Mouse (Mus musculus): ENCODE measurements around the gene F2rl2. TPM values are rescaled to one million over a fixed set of nuclear protein-coding genes. Genes with fewer than 3 reads are reported as not detected.

Gene F2rl2
- total and polyA plus RNA-seq, 3 experiments = 0.04 TPM; not detected in 2

DNA sequence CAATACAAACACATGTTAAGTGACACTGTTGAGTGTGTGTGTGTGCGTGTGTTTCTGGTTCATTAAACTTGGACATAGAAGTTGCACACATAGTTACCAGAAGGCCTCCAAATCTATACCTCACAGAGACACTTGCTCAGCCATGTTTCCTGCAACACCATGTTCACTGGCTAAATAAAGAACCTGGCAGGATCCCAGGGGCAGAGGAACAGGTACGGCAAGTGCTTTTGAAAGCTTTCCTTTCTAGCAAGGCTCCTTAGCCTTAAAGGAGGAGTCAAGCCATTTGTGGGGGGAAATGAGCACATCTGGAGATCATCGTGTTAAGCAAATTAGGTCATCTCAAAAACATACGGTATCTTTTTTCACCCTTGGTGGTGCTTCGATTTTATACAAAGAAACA lies 6.7 kb downstream of the F2rl2 start:
- no peak overlapping the region for H3K27ac ChIP-seq (ENCODE audit: control insufficient read depth, low read depth, low read length)
- no peak overlapping the region for H3K4me3 ChIP-seq (ENCODE audit: control insufficient read depth in 1 of 2, insufficient read depth in 1 of 2, low read depth in 2 of 2, low read length in 2 of 2)
- no peaks in the 10 kb centered on the region for H3K9me3 ChIP-seq (replicated peaks; ENCODE audit: insufficient read depth, low read length)
- H3K9ac ChIP-seq (ENCODE audit: control insufficient read depth, low read depth, low read length, poor library complexity, severe bottlenecking) = no peak overlapping the region
- H3K27me3 ChIP-seq (ENCODE audit: control insufficient read depth in 1 of 2, insufficient read depth in 2 of 2, low read length in 2 of 2) = no peaks in the 10 kb centered on the region
- no peaks in the 10 kb centered on the region for H3K79me2 ChIP-seq (ENCODE audit: control insufficient read depth, insufficient read depth, low read length, poor library complexity)
- H3K4me1 ChIP-seq (ENCODE audit: control insufficient read depth in 1 of 2, insufficient read depth in 2 of 2, low read length in 2 of 2) = no peaks in the 10 kb centered on the region
- no peaks in the 10 kb centered on the region for H3K36me3 ChIP-seq (ENCODE audit: control insufficient read depth in 1 of 2, insufficient read depth in 2 of 2, low read length in 2 of 2)
- DNase-seq (ENCODE audit: low read depth, low spot score) = no peak
- TF ChIP-seq EP300 (IDR thresholded peaks at IDR 0.05; ENCODE audit: low read depth in 1 of 2, low read length in 2 of 2) (no peak), SMC3 (IDR thresholded peaks at IDR 0.05; ENCODE audit: low read depth, low read length) (no peak), MEF2A (IDR thresholded peaks at IDR 0.05; ENCODE audit: extremely low read depth, insufficient replicate concordance, low read depth, low read length, poor library complexity, severe bottlenecking) (no peak), JUND (IDR thresholded peaks at IDR 0.05; ENCODE audit: low read depth, low read length) (no peak), UBTF (IDR thresholded peaks at IDR 0.05; ENCODE audit: borderline replicate concordance, insufficient read depth, low read depth, low read length) (no peak), MAZ (IDR thresholded peaks at IDR 0.05; ENCODE audit: low read depth, low read length) (no peak), ZMIZ1 (IDR thresholded peaks at IDR 0.05; ENCODE audit: low read depth, low read length) (no peak), ETS1 (IDR thresholded peaks at IDR 0.05; ENCODE audit: low read depth, low read length) (no peak), RAD21 (IDR thresholded peaks at IDR 0.05; ENCODE audit: low read depth, low read length) (no peak), BHLHE40 (IDR thresholded peaks at IDR 0.05; ENCODE audit: borderline replicate concordance, low read depth, low read length) (no peak), RCOR1 (IDR thresholded peaks at IDR 0.05; ENCODE audit: low read depth, low read length) (no peak), MYB (IDR thresholded peaks at IDR 0.05; ENCODE audit: low read depth, low read length) (no peak), TBP (IDR thresholded peaks at IDR 0.05; ENCODE audit: low read depth, low read length) (no peak), CTCF (IDR thresholded peaks at IDR 0.05 in 2 of 3, conservative IDR thresholded peaks at IDR 0.05 in 1 of 3; ENCODE audit: control insufficient read depth in 1 of 3, insufficient read depth in 1 of 3, low read depth in 2 of 3, low read length in 3 of 3, poor library complexity in 1 of 3, severe bottlenecking in 1 of 3) (no peak), POLR2AphosphoS2 (IDR thresholded peaks at IDR 0.05; ENCODE audit: low read length) (no peak), MYC (IDR thresholded peaks at IDR 0.05; ENCODE audit: low read depth, low read length) (no peak)

DNA sequence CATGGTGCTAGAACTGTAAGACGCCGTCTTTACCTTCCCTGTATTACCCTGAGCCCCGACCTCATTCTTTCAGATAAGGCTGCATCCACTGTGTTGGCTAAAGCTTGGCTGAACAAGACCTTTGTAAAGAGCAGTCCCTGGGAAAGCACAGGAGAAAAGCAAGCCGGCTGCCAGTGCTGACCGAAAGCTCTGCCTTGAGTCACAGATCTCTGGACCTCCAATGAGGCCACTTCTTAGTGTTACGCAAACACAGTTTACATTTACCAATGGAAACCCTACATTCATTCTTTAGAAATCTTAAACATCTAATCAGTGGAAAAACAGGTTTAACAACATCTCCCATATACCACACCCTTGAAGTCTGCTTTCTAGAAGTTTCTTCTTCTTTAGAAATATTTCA lies 8.9 kb downstream of the F2rl2 start:
- Histone ChIP-seq H3K27ac (ENCODE audit: control insufficient read depth, low read depth, low read length) (no peak overlapping the region), H3K36me3 (ENCODE audit: control insufficient read depth in 1 of 2, insufficient read depth in 2 of 2, low read length in 2 of 2) (no peaks in the 10 kb centered on the region), H3K4me1 (ENCODE audit: control insufficient read depth in 1 of 2, insufficient read depth in 2 of 2, low read length in 2 of 2) (no peaks in the 10 kb centered on the region), H3K27me3 (ENCODE audit: control insufficient read depth in 1 of 2, insufficient read depth in 2 of 2, low read length in 2 of 2) (no peaks in the 10 kb centered on the region), H3K9ac (ENCODE audit: control insufficient read depth, low read depth, low read length, poor library complexity, severe bottlenecking) (no peak overlapping the region), H3K4me3 (ENCODE audit: control insufficient read depth in 1 of 2, insufficient read depth in 1 of 2, low read depth in 2 of 2, low read length in 2 of 2) (no peak overlapping the region), H3K79me2 (ENCODE audit: control insufficient read depth, insufficient read depth, low read length, poor library complexity) (no peaks in the 10 kb centered on the region), H3K9me3 (replicated peaks; ENCODE audit: insufficient read depth, low read length) (no peaks in the 10 kb centered on the region)
- TF ChIP-seq MAZ (IDR thresholded peaks at IDR 0.05; ENCODE audit: low read depth, low read length) (no peak), TAL1 (IDR thresholded peaks at IDR 0.05; ENCODE audit: low read length) (no peak), E2F4 (IDR thresholded peaks at IDR 0.05; ENCODE audit: borderline replicate concordance, low read depth, low read length) (no peak), ZC3H11A (IDR thresholded peaks at IDR 0.05; ENCODE audit: low read depth, low read length) (no peak), NELFE (IDR thresholded peaks at IDR 0.05; ENCODE audit: low read depth, low read length) (no peak), CTCF (IDR thresholded peaks at IDR 0.05 in 2 of 3, conservative IDR thresholded peaks at IDR 0.05 in 1 of 3; ENCODE audit: control insufficient read depth in 1 of 3, insufficient read depth in 1 of 3, low read depth in 2 of 3, low read length in 3 of 3, poor library complexity in 1 of 3, severe bottlenecking in 1 of 3) (no peak), HCFC1 (IDR thresholded peaks at IDR 0.05; ENCODE audit: low read depth, low read length) (no peak), UBTF (IDR thresholded peaks at IDR 0.05; ENCODE audit: borderline replicate concordance, insufficient read depth, low read depth, low read length) (no peak), MYC (IDR thresholded peaks at IDR 0.05; ENCODE audit: low read depth, low read length) (no peak), MYB (IDR thresholded peaks at IDR 0.05; ENCODE audit: low read depth, low read length) (no peak), MAX (IDR thresholded peaks at IDR 0.05; ENCODE audit: low read length) (no peak), ZNF384 (IDR thresholded peaks at IDR 0.05; ENCODE audit: low read depth, low read length) (no peak), ZKSCAN1 (IDR thresholded peaks at IDR 0.05; ENCODE audit: low read depth, low read length) (no peak), ETS1 (IDR thresholded peaks at IDR 0.05; ENCODE audit: low read depth, low read length) (no peak), GABPA (IDR thresholded peaks at IDR 0.05; ENCODE audit: low read depth, low read length) (no peak)
- no peak for DNase-seq (ENCODE audit: low read depth, low spot score)
